Mouse (Mus musculus): ENCODE data around the gene Ppard. TPM values are rescaled to one million over a fixed set of nuclear protein-coding genes. Genes with fewer than 3 reads are reported as not detected.

Gene Ppard
- polyA plus RNA-seq, 1 experiment = 27.1 TPM

DNA sequence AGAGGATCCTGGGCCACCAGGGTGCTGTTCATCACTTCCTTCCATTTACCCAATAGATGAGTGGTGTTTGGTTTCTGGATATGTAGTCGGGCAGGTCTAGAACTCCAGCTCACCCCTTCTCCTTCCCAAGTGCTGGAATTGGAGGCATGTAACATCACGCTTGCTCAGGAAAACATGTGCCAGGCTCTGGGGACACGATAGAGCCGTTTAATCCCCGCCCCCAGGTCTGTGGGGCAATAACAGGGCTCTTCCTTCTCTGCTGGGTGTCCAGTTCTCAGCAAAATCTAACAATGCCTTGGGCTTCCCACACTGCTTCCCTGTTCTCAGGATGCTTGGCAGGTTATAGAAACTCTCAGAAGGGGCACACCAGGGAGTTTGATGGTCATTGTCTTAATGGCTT lies 4.9 kb downstream of the Ppard start:
- no peak overlapping the region for H3K4me3 ChIP-seq (replicated peaks; ENCODE audit: insufficient read depth, low read depth, low read length)
- TF ChIP-seq POLR2A (IDR thresholded peaks at IDR 0.05; ENCODE audit: borderline replicate concordance, insufficient read depth, low read length) (no peak), CTCF (IDR thresholded peaks at IDR 0.05; ENCODE audit: borderline replicate concordance, insufficient read depth, low read depth, low read length) (no peak)
- no peaks in the 10 kb centered on the region for H3K27me3 ChIP-seq (ENCODE audit: control insufficient read depth, insufficient read depth, low read length)
- DNase-seq = no peak
- WGBS = 60% methylated on average over 5 of the region's 5 CpGs
- H3K27ac ChIP-seq (ENCODE audit: insufficient read depth, low read length) = no peak overlapping the region
- H3K4me1 ChIP-seq (ENCODE audit: control insufficient read depth, insufficient read depth, low read length) = peaks cover 19% of the 10 kb centered on the region

- TF ChIP-seq POLR2A (IDR thresholded peaks at IDR 0.05; ENCODE audit: borderline replicate concordance, insufficient read depth, low read length) = no peak
- no peak for TF ChIP-seq CTCF (IDR thresholded peaks at IDR 0.05; ENCODE audit: borderline replicate concordance, insufficient read depth, low read depth, low read length)
- no peak for DNase-seq
- 80% methylated on average over 6 of the region's 6 CpGs for WGBS
- Histone ChIP-seq H3K4me3 (replicated peaks; ENCODE audit: insufficient read depth, low read depth, low read length) (no peak overlapping the region), H3K27me3 (ENCODE audit: control insufficient read depth, insufficient read depth, low read length) (no peaks in the 10 kb centered on the region), H3K4me1 (ENCODE audit: control insufficient read depth, insufficient read depth, low read length) (peaks cover 22% of the 10 kb centered on the region), H3K27ac (ENCODE audit: insufficient read depth, low read length) (no peak overlapping the region)
Observed at GRCm38 (mm10) chr17:28237874-28238273, 5.4 kb downstream of the Ppard start.

- WGBS = 88% methylated on average over 5 of the region's 5 CpGs
- Histone ChIP-seq H3K27ac (ENCODE audit: insufficient read depth, low read length) (no peak overlapping the region), H3K4me1 (ENCODE audit: control insufficient read depth, insufficient read depth, low read length) (peaks cover 14% of the 10 kb centered on the region; the same call in 1 of the 2 replicates), H3K4me3 (replicated peaks; ENCODE audit: insufficient read depth, low read depth, low read length) (no peak overlapping the region), H3K27me3 (ENCODE audit: control insufficient read depth, insufficient read depth, low read length) (no peaks in the 10 kb centered on the region)
- no peak for DNase-seq
- TF ChIP-seq POLR2A (IDR thresholded peaks at IDR 0.05; ENCODE audit: borderline replicate concordance, insufficient read depth, low read length) (no peak), CTCF (IDR thresholded peaks at IDR 0.05; ENCODE audit: borderline replicate concordance, insufficient read depth, low read depth, low read length) (no peak)
Observed at GRCm38 (mm10) chr17:28240846-28241245, 8.3 kb downstream of the Ppard start.

DNA sequence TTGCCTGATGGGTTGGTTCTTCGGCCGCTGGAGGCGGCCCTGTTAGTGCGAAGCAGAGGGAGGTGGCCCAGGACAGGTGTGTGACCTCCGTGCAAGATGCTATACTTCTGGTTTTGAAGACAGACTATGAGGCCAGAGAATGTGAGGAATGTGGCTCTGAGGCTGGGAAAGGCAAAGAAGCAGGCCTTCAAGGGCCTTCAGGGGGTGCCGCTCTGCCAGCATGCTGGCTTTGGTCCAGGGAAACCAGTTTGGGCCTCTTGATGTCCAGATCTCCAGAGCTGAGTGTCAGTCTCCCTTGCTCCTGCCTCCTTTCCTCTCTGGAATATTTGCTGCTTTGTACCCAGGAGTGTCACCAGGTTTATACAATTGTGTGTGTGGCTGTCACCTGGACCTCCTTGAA lies 9.8 kb downstream of the Ppard start:
- H3K27ac ChIP-seq (ENCODE audit: insufficient read depth, low read length) = no peak overlapping the region
- DNase-seq = no peak
- TF ChIP-seq CTCF (IDR thresholded peaks at IDR 0.05; ENCODE audit: borderline replicate concordance, insufficient read depth, low read depth, low read length) (no peak), POLR2A (IDR thresholded peaks at IDR 0.05; ENCODE audit: borderline replicate concordance, insufficient read depth, low read length) (no peak)
- H3K27me3 ChIP-seq (ENCODE audit: control insufficient read depth, insufficient read depth, low read length) = no peaks in the 10 kb centered on the region
- H3K4me1 ChIP-seq (ENCODE audit: control insufficient read depth, insufficient read depth, low read length) = 0 out of 2 replicates have a peak, but pooled peaks cover 9% of the 10 kb centered on the region
- WGBS = 66% methylated on average over 6 of the region's 6 CpGs
- no peak overlapping the region for H3K4me3 ChIP-seq (replicated peaks; ENCODE audit: insufficient read depth, low read depth, low read length)

- no peak for DNase-seq
- Histone ChIP-seq H3K27me3 (ENCODE audit: control insufficient read depth, insufficient read depth, low read length) (no peaks in the 10 kb centered on the region), H3K27ac (ENCODE audit: insufficient read depth, low read length) (no peak overlapping the region), H3K4me1 (ENCODE audit: control insufficient read depth, insufficient read depth, low read length) (0 out of 2 replicates have a peak, but pooled peaks cover 9% of the 10 kb centered on the region), H3K4me3 (replicated peaks; ENCODE audit: insufficient read depth, low read depth, low read length) (no peak overlapping the region)
- TF ChIP-seq POLR2A (IDR thresholded peaks at IDR 0.05; ENCODE audit: borderline replicate concordance, insufficient read depth, low read length) (no peak), CTCF (IDR thresholded peaks at IDR 0.05; ENCODE audit: borderline replicate concordance, insufficient read depth, low read depth, low read length) (no peak)
- WGBS = 66% methylated on average over 6 of the region's 6 CpGs
Observed at GRCm38 (mm10) chr17:28244214-28244613, 11.7 kb downstream of the Ppard start.

DNA sequence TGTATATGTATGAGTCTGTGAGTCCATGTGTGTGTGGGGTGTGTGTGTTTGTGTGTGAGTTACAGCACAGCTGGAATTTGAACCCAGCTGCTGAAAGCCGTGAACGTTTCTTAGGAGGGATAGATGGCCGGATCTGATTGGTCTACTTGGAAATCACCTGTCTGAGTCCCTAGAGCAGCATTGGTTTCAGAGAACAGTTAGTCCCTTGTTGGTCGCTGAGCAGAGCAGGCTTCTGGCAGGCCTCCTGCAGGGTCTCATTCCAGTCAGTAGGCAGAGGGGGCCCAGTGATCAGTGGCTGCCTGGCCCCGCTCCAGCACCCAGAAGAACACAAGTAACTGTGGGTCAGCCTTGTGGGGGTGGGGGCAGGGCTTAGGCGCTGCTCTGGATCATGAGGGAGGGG lies 12.2 kb downstream of the Ppard start:
- 30% methylated on average over 6 of the region's 6 CpGs for WGBS

DNA sequence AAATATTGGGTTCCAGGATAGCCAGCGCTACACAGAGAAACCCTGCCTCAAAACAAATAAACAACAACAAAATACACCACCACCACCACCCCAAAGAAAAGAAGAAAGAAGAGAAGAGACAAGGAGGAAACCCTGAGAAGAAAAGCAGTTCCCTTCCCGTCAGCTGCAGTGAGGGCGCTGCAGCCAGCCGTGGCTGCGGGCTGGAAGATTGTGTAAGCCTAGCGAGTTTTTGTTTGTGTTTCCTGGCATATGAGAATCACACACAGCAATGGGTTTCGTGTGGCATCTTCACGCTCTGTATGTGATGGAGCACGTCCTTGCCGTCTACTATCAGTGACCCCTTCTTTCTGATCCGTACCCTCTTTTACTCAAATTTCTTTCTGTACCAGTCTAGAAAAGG lies 14.1 kb downstream of the Ppard start:
- 0 out of 2 replicates have a peak, but pooled peaks cover 7% of the 10 kb centered on the region for H3K4me1 ChIP-seq (ENCODE audit: control insufficient read depth, insufficient read depth, low read length)
- WGBS = 79% methylated on average over 11 of the region's 11 CpGs
- no peaks in the 10 kb centered on the region for H3K27me3 ChIP-seq (ENCODE audit: control insufficient read depth, insufficient read depth, low read length)
- no peak overlapping the region for H3K4me3 ChIP-seq (replicated peaks; ENCODE audit: insufficient read depth, low read depth, low read length)
- no peak overlapping the region for H3K27ac ChIP-seq (ENCODE audit: insufficient read depth, low read length)
- no peak for DNase-seq
- no peak for TF ChIP-seq CTCF (IDR thresholded peaks at IDR 0.05; ENCODE audit: borderline replicate concordance, insufficient read depth, low read depth, low read length)
- TF ChIP-seq POLR2A (IDR thresholded peaks at IDR 0.05; ENCODE audit: borderline replicate concordance, insufficient read depth, low read length) = no peak

More for the DNA sequence above, 12.2 kb downstream of the Ppard start:
- H3K27ac ChIP-seq (ENCODE audit: insufficient read depth, low read length) = no peak overlapping the region
- H3K4me1 ChIP-seq (ENCODE audit: control insufficient read depth, insufficient read depth, low read length) = 0 out of 2 replicates have a peak, but pooled peaks cover 9% of the 10 kb centered on the region
- no peak for TF ChIP-seq POLR2A (IDR thresholded peaks at IDR 0.05; ENCODE audit: borderline replicate concordance, insufficient read depth, low read length)
- no peak for TF ChIP-seq CTCF (IDR thresholded peaks at IDR 0.05; ENCODE audit: borderline replicate concordance, insufficient read depth, low read depth, low read length)
- H3K27me3 ChIP-seq (ENCODE audit: control insufficient read depth, insufficient read depth, low read length) = no peaks in the 10 kb centered on the region
- no peak overlapping the region for H3K4me3 ChIP-seq (replicated peaks; ENCODE audit: insufficient read depth, low read depth, low read length)
- DNase-seq = peak in 1 of 2 experiments; percentile 32

DNA sequence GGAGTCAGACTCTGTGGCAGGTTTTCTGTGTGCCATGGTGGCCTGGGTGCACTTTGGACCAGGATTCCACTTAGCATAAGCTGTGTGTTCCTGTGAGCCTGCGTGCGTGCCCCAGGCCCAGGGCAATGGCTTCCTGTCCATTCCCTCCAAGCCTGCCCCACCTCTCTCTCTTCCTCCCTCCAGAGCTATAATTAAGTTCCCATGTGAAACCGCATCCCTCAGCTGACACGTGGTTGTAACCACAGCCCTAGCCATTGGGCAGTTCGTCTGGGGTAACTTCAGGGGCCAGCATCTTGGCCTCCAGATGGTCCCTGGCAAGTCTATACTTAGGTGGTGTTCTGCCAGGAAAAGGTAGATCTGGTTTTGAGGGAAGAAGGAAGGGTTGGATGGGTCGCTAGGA lies 15.1 kb downstream of the Ppard start:
- no peak for TF ChIP-seq CTCF (IDR thresholded peaks at IDR 0.05; ENCODE audit: borderline replicate concordance, insufficient read depth, low read depth, low read length)
- TF ChIP-seq POLR2A (IDR thresholded peaks at IDR 0.05; ENCODE audit: borderline replicate concordance, insufficient read depth, low read length) = no peak
- Histone ChIP-seq H3K4me3 (replicated peaks; ENCODE audit: insufficient read depth, low read depth, low read length) (no peak overlapping the region), H3K27ac (ENCODE audit: insufficient read depth, low read length) (no peak overlapping the region), H3K4me1 (ENCODE audit: control insufficient read depth, insufficient read depth, low read length) (0 out of 2 replicates have a peak, but pooled peaks cover 4% of the 10 kb centered on the region), H3K27me3 (ENCODE audit: control insufficient read depth, insufficient read depth, low read length) (no peaks in the 10 kb centered on the region)
- no peak for DNase-seq
- 41% methylated on average over 6 of the region's 6 CpGs for WGBS
